Mouse (Mus musculus) forebrain, embryonic 11.5 days (tissue): ENCODE measurements around the gene Hes5. TPM values are rescaled to one million over a fixed set of nuclear protein-coding genes. Genes with fewer than 3 reads are reported as not detected.
A peak's percentile ranks its signal among the peaks of the same experiment; 100 is the strongest.

Source experiments
- ATAC-seq: fragments of 200-750 bp; cut with Nextera tagmentation; replicated peaks from 2 replicates; pipeline ENCODE4 v1.8.0; 2017; ENCODE audit warnings: moderate TSS enrichment; ENCODE audit not compliant: low FRiP score
- DNase-seq: peaks from one replicate; pipeline ENCODE4 v3.0.0-alpha.2; 2017; ENCODE audit warnings: low spot score
- H3K27ac ChIP-seq: fragments of 300-500 bp; sonication (generic); 2 replicates; pipeline ENCODE4 v1.5.1; 2014; ENCODE audit warnings: low read depth, low read length
- H3K27me3 ChIP-seq: fragments of 300-500 bp; sonication (generic); 2 replicates; pipeline ENCODE4 v1.6.1; 2014; ENCODE audit warnings: mild to moderate bottlenecking, low read length, mixed read lengths; ENCODE audit not compliant: control insufficient read depth, insufficient read depth
- H3K36me3 ChIP-seq: fragments of 300-500 bp; sonication (generic); 2 replicates; pipeline ENCODE4 v1.6.1; 2014; ENCODE audit warnings: mild to moderate bottlenecking, low read length, moderate library complexity, mixed read lengths; ENCODE audit not compliant: control insufficient read depth, insufficient read depth
- H3K4me1 ChIP-seq: fragments of 300-500 bp; sonication (generic); replicated peaks from 2 replicates; pipeline ENCODE4 v1.6.1; 2014; ENCODE audit warnings: low read length, mixed read lengths; ENCODE audit not compliant: control insufficient read depth, insufficient read depth
- H3K4me2 ChIP-seq: fragments of 300-500 bp; sonication (generic); 2 replicates; pipeline ENCODE4 v1.6.1; 2014; ENCODE audit warnings: low read depth, mild to moderate bottlenecking, low read length, moderate library complexity, mixed read lengths; ENCODE audit not compliant: severe bottlenecking
- H3K4me3 ChIP-seq: fragments of 300-500 bp; sonication (generic); 2 replicates; pipeline ENCODE4 v1.5.1; 2014; ENCODE audit warnings: low read depth, low read length
- H3K9ac ChIP-seq: fragments of 300-500 bp; sonication (generic); 2 replicates; pipeline ENCODE4 v1.6.1; 2014; ENCODE audit warnings: low read length
- H3K9me3 ChIP-seq: fragments of 300-500 bp; sonication (generic); 2 replicates; pipeline ENCODE4 v1.6.1; 2016; ENCODE audit warnings: low read length, mixed read lengths; ENCODE audit not compliant: control insufficient read depth
- WGBS: fragments of 180-500 bp; shearing (Covaris S2); extraction: QIAGEN DNeasy Blood & Tissue Kit; methylation state at CpG from one replicate; pipeline ENCODE4 v1.1.7; 2014; 5-methylcytosine and 5-hydroxymethylcytosine counted together
- polyA plus RNA-seq: library from polyadenylated mRNA; unstranded; fragments of >200 nt; fragmentation: Nextera tagmentation; extraction: Ambion mirVana; gene quantifications from 2 replicates; pipeline ENCODE4 v1.2.1, GENCODE M21; 2014

Gene Hes5
- polyA plus RNA-seq, 1 experiment from 2014 or later, result 313 TPM

GRCm38 (mm10) chr4:154958621-154959020 is 2.1 kb upstream of the Hes5 start:
- Histone ChIP-seq H3K36me3 (peaks cover 4% of the 10 kb centered on the region; the same call in 1 of the 2 replicates), H3K9ac (no peak overlapping the region; the same call in 1 of the 2 replicates), H3K27me3 (peaks cover 38% of the 10 kb centered on the region), H3K27ac (peak overlapping the region; percentile 70), H3K4me1 (peaks cover 48% of the 10 kb centered on the region), H3K4me3 (peak overlapping the region; percentile 14; the same call in 1 of the 2 replicates), H3K4me2 (peak overlapping the region; percentile 40), H3K9me3 (no peaks in the 10 kb centered on the region)
- WGBS, result 4% methylated on average over 8 of the region's 8 CpGs
- ATAC-seq (peak; percentile 21), DNase-seq (no peak)

DNA sequence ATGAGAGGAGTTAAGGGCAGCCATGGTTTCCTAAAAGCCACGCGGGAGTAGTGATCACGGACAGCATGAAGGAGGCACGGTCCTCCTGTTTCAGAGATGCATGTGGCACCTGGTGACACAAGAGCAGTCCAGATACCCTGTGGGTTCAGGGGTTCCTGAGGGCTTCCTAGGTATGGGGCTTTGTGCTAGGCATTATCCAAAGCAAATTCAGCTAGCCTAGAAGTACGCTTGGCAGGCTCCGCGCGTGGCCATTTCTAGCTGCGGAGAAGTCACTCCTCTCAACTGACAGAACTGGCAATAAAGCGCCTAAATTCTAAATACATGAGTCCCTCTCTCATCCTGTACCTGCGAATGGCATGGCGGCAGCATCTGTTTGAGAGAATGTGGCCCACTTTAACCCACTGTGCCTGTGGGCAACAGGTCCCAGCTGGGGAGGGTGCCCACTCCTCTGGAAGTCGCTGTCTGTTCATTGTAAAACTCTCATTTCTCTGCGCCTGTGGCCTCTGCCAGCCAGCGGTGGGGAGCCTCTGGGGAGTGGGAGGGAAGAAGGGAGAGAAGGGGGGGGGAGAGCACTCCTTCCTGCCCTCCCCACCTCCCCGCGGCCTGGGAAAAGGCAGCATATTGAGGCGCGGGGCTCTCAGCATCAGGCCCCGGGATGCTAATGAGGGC is 568 bp upstream of the Hes5 start:
- Histone ChIP-seq H3K9me3 (no peaks in the 10 kb centered on the region), H3K27ac (peak overlapping the region; percentile 98), H3K27me3 (peaks cover 25% of the 10 kb centered on the region), H3K4me2 (peak overlapping the region; percentile 87), H3K36me3 (peaks cover 4% of the 10 kb centered on the region; the same call in 1 of the 2 replicates), H3K9ac (no peak overlapping the region; the same call in none of the 2 replicates), H3K4me3 (peak overlapping the region; percentile 97), H3K4me1 (peaks cover 45% of the 10 kb centered on the region)
- ATAC-seq (no peak; the same call in 1 of the 2 replicates), DNase-seq (no peak)
- WGBS, result 9% methylated on average over 20 of the region's 20 CpGs

GRCm38 (mm10) chr4:154961226-154961738 is 559 bp downstream of the Hes5 start:
- H3K4me2 ChIP-seq, result peak overlapping the region; percentile 87
- DNase-seq (no peak), ATAC-seq (no peak)
- H3K27me3 ChIP-seq, result peaks cover 18% of the 10 kb centered on the region
- peak overlapping the region; percentile 97 for H3K4me3 ChIP-seq
- H3K4me1 ChIP-seq, result peaks cover 50% of the 10 kb centered on the region
- no peaks in the 10 kb centered on the region for H3K9me3 ChIP-seq
- 0% methylated on average over 44 of the region's 47 CpGs for WGBS
- peak overlapping the region; percentile 99 for H3K9ac ChIP-seq
- peaks cover 4% of the 10 kb centered on the region; the same call in 1 of the 2 replicates for H3K36me3 ChIP-seq
- peak overlapping the region; percentile 98 for H3K27ac ChIP-seq

DNA sequence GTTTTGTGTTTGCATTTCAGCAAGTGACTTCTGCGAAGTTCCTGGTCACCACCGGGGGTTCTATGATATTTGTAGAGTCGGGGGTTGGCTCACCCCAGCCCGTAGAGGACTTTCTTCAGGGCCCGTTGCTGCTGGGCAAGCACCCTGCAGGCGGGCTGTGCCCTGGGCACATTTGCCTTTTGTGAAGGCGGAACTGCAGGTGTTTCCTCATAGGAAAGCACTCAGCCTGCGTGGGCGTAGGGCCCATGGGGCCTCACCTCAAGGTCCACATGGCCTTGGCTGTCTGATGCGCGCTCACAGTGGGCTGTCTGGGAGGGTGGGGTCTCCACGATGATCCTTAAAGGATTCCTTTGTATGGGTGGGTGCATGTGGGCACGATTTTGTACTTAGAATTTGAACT is 1.2 kb downstream of the Hes5 start:
- Histone ChIP-seq H3K36me3 (peaks cover 4% of the 10 kb centered on the region; the same call in 1 of the 2 replicates), H3K4me1 (peaks cover 48% of the 10 kb centered on the region), H3K27ac (peak overlapping the region; percentile 98), H3K9me3 (no peaks in the 10 kb centered on the region), H3K4me2 (peak overlapping the region; percentile 87), H3K4me3 (peak overlapping the region; percentile 97), H3K27me3 (peaks cover 18% of the 10 kb centered on the region), H3K9ac (peak overlapping the region; percentile 99)
- DNase-seq, result no peak
- 5% methylated on average over 13 of the region's 13 CpGs for WGBS
- ATAC-seq, result no peak

- WGBS, result 47% methylated on average over 7 of the region's 7 CpGs
- peaks cover 12% of the 10 kb centered on the region for H3K27me3 ChIP-seq
Measured at GRCm38 (mm10) chr4:154962683-154963082, 2.0 kb downstream of the Hes5 start.

DNA sequence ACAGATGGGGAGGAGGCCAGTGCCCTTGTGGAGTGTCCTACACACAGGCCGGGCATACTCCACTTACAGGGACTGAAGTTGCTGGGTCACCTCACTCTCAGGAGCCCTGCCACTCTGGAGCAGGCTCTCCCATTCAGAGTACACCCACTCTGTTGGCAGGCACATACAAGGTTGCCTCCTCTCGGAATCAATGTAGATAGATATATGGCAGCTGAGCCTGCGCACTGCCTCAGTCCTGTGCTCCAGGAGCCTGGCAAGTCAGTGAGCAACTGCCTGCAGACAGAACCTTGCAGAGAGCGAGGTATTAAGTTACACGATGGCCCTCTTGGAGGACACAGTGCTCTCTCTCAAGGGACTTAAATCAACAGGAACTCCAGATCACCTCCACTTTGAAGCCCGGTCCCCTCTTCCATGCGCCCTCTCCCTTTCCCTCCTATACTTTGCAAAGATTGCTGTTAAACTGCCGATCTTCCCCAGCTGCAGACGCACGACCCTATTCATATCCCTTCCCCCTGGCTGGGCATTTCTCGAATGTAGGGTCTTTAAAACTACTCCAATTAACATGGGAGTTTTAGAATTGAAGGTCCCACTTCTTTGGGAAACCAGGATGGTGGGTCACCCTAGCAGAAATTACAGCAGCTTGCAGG is 2.6 kb downstream of the Hes5 start:
- ATAC-seq (0 out of 2 replicates have a peak, but pooled peaks have one; percentile 1), DNase-seq (no peak)
- Histone ChIP-seq H3K9me3 (no peaks in the 10 kb centered on the region), H3K9ac (peak overlapping the region; percentile 99), H3K27ac (peak overlapping the region; percentile 98), H3K36me3 (peaks cover 4% of the 10 kb centered on the region; the same call in 1 of the 2 replicates), H3K4me1 (peaks cover 35% of the 10 kb centered on the region), H3K4me2 (peak overlapping the region; percentile 87), H3K27me3 (peaks cover 12% of the 10 kb centered on the region; the same call in 1 of the 2 replicates), H3K4me3 (peak overlapping the region; percentile 97)
- 12% methylated on average over 11 of the region's 11 CpGs for WGBS

More at GRCm38 (mm10) chr4:154962683-154963082, 2.0 kb downstream of the Hes5 start:
- ATAC-seq (no peak), DNase-seq (no peak)
- peak overlapping the region; percentile 87 for H3K4me2 ChIP-seq
- H3K4me1 ChIP-seq, result peaks cover 40% of the 10 kb centered on the region
- peak overlapping the region; percentile 98 for H3K27ac ChIP-seq
- H3K4me3 ChIP-seq, result peak overlapping the region; percentile 97
- H3K9me3 ChIP-seq, result no peaks in the 10 kb centered on the region
- peaks cover 4% of the 10 kb centered on the region; the same call in 1 of the 2 replicates for H3K36me3 ChIP-seq
- peak overlapping the region; percentile 99 for H3K9ac ChIP-seq

GRCm38 (mm10) chr4:154963901-154964580 is 3.3 kb downstream of the Hes5 start, which contains the start of gene Pank4:
Pank4 (plus strand) TSS chr4:154964123.
- H3K4me1 ChIP-seq, result peaks cover 28% of the 10 kb centered on the region
- peak within 1 kb of the TSS; percentile 87 for H3K4me2 ChIP-seq
- no peaks in the 10 kb centered on the region for H3K9me3 ChIP-seq
- H3K36me3 ChIP-seq, result peaks cover 4% of the 10 kb centered on the region; the same call in 1 of the 2 replicates
- peak within 1 kb of the TSS; percentile 97 for H3K4me3 ChIP-seq
- H3K27ac ChIP-seq, result peak within 1 kb of the TSS; percentile 98
- peak; percentile 81 for ATAC-seq
- H3K27me3 ChIP-seq, result peaks cover 11% of the 10 kb centered on the region; the same call in 1 of the 2 replicates
- peak; percentile 95 for DNase-seq
- peak within 1 kb of the TSS; percentile 99 for H3K9ac ChIP-seq
- under 1% methylated on average over 63 of the region's 66 CpGs for WGBS
